Mouse (Mus musculus) yolk sac, embryonic 10.5 days (tissue): ENCODE results near the gene Hdhd3.
"Not testable (repeated sequence)": the region's sequence is repeated elsewhere in the genome, so short reads cannot be mapped to it uniquely, and the experiment has no call there.

ENCODE experiments used
- DNase-seq: peaks from one replicate; pipeline ENCODE4 v3.0.0-alpha.2; 2017; ENCODE audit warnings: low spot score

Gene Hdhd3

DNA sequence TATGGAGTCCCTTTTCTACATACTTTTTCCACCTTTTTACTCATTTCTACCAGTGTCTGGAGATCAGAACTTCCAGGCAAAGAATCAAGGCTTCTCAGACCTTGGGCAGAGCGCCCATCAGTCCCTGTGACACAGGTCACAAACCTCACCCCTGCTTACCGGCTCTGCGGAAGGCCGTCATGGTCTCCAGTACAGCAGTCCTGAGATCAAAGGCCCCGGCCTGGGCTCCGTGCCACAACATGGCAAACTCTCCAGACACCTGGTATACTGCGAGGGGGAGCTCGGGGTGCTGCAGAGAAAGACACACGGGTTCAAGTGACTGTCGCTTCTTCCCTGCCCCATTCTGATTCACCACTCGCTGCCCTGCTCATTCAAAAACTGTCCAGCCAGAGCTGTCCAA, 6.7 kb upstream of the Hdhd3 start:
- no peak for DNase-seq

DNA sequence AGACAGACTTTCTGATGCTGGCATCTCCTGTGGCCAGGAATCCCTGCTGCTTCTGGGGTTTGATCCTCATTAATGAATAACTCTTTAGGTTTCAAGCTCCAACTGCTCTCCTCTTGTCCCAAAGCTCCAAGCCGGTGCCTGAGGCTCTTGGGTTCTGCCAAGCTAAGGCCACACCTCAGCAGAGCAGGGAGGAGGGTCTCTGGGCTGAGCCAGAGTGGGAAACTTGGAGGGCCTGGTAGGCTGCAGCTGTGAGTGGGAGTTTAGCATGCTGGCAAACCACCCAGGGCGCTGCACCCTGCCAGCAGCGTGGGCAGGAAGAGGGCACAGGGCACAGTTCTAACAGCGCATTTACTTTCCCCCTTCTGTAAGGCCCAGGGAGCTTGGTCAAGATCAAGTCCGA, 5.6 kb upstream of the Hdhd3 start:
- no peak for DNase-seq

DNA sequence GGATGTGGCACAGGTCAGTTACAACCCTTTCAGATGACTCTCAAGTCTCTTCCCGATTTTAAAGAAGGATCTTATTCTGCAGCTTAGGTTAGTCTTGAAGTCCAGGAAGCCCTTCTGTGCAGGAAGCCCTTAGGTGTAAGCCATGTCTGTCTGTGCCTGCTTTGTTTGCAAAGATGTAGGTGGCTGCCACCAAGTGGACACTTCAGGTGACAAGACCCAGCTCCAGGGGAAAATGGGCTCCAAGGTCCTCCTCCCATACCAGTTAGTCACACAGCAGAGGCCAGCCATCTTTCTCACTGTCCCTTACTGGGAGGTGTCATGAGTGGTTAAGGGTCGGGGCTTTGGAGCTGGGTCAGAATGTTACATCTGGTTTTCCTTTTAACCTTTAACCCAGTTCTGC, 3.5 kb upstream of the Hdhd3 start:
- peak; percentile 59 for DNase-seq

DNA sequence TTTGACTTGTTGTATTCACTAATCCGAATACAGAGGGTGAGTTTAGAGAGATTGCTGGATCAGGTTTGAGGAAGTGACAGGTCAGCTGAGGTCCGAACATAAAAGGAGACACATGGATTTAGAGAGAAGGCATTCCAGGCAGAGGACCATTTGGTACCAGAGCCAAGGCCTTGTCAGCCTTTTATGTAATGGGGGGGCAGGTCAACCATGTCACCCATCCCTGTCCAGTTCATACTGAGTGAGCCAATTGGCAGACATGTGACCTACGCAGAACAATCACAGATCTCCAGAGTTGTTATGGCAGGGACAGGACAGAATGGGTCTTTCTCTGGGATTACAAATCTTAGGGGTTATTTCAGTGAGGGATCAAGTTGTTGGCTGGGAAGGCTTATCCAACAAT, 2.7 kb upstream of the Hdhd3 start:
- no peak for DNase-seq

DNA sequence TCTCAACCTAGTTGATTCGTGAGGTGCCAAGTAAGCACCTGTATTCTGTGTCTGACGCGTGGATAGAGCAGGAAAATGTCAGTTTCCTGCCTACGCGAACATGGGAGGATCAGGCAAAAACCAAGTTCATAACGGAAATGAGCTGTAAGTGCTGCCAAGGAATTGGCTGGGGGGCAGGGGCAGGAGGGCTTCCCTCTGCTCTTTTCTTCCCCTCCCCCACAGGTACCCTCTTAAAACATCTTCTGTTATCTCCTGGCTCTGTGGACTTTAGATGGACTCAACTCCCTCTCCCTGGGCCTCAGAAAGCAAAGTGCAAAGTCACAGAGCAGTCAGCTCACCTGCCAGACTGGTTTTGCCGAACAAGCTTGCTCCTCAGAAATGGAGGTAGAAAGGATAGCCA, 298 bp downstream of the Hdhd3 start:
- peak; percentile 84 for DNase-seq

DNA sequence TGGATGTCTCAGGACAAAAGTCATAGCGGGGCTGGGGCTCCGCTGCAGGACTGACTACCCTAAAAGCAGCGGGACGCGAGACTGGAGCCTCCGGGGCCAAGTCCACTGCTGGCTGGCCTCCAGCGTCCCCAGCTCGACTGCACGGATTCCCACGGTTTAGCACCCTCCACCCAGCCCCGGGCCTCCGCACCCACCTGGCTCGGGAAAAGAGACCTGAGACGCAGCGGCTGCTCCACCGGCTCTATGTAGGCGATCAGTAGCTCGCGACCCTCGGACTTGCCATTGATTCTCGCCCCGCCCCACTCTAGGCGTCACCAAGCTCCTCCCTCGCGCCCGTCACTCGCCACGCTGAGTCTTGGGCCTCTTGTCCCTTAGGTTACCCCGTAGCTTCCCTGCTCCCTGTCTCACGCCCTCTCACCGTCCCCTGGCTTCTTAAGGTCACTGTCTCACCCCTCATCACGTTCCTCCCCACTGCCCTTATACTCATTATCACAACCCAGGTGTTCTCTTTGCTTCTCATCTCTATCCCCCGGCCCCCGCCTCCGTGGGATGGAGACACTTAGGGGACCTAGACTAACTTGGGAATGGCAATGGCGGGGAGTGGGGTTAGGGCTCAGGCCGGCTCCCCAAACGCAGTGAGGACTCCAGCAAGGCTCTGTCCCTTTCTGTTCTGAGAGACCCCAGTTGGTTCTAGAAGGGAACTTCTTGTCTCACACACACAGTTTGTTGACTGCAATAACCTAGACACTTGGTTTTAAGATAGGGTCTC, 1.1 kb downstream of the Hdhd3 start:
- DNase-seq: peak; percentile 95

DNA sequence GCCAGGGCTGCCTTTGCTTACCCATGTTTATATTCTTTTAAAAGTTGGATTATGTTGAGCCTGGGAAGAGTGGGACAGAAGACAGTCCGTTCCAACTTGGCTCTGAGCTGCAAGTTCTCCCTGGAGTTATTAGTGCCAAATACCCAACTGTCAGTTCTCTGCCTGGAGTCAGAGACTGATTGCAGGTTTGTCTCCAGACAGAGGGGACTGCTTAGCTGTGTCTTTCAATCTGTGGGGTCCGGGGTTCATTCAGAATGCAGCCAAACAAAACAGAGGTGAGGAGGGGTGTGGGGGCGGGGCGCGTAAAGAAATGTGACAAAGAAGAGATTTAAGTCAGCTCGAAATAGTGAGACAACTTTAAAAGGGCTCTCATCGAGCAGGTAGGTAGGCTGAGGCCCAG, 1.7 kb downstream of the Hdhd3 start:
- no peak for DNase-seq

DNA sequence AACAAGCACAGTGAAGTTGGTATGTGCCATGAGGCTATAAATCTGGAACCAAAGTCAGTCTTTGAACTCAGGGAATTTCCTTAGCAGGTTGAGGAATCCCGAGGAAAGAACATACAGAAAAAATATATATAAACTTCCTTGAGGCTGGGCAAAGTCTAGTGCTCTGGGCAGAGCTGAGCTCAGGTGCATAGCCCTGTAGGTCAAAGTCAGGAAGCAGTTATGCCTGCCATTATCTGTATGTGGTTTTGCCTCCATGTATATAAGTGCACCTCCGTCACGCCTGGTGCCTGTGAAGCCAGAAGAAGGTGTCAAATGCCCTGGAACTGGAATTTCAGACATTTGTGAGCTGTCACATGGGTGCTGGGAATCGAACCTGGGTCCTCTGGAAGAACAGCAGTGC, 2.5 kb downstream of the Hdhd3 start:
- DNase-seq: no peak

DNA sequence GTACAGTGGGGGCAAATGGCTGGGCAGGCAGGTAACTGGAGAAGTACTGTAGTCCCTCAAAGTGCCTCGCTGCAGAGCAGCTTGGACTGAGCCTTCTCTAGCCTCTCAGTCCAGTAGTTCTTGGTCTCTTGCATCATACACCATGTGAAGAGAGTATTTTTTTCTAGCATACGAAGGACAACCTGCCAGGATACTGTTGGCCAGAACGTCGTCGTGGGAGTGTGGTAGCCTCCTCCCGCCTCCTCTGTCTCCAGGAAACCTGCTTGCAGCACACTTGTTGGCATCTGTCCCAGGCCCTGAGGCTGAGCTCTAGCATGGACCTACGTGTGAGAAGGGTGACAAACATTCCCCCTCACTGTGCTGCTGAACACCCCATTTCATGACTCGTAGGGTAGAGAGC, 6.5 kb downstream of the Hdhd3 start:
- DNase-seq: no peak

DNA sequence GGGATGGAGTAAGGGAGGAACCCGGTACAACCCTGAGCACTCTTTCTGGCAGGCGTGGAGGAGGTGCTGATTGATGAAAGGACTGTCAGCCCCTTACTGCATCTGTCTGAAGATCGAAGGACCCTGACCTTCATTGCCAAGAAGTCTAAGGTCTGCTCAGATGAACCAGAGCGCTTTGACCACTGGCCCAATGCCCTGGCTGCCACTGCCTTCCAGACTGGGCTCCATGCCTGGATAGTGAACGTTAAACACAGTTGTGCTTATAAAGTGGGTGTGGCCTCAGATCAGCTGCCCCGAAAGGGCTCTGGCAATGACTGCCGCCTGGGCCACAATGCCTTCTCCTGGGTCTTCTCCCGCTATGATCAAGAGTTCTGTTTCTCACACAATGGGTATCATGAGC, 7.3 kb downstream of the Hdhd3 start:
- DNase-seq: no peak

DNA sequence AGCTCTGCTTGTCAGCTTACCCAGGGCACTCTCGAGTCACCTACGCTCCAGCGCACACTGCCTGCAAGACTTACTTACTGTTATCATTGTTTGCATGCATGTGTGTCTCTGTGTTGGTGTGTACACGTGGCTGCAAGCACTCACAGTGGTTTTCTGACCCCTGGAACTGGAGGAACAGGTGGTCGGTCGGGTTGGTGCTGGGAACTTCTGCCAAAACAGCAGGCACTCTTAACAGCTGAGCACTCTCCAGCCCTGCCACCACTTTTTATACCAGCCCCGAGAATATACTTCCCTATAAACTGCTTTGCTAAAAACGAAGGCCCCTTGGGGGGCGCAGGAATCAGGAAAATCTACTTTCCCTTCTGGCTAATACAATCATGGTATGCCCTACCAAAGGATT, 9.0 kb downstream of the Hdhd3 start:
- no peak for DNase-seq

DNA sequence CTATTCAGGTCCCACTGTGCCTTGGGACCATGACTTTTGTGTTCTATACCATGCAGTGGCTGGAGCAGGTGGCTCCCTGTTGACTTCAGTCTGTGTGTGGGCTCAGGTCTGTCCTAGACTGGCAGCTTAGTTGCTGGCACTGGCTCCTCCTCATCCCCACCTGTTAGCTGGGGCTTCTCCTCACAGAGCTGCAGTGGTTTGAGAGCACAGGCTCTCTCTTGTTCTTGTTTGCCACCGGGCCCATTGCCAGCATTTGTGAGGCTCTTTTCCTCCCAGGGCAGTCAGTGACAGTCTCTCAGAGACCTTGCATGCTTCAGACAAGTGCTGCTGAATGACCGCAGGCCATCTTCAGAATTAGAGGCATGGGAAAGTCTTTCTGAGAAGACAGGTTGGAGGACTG, 10.6 kb downstream of the Hdhd3 start:
- no peak for DNase-seq

DNA sequence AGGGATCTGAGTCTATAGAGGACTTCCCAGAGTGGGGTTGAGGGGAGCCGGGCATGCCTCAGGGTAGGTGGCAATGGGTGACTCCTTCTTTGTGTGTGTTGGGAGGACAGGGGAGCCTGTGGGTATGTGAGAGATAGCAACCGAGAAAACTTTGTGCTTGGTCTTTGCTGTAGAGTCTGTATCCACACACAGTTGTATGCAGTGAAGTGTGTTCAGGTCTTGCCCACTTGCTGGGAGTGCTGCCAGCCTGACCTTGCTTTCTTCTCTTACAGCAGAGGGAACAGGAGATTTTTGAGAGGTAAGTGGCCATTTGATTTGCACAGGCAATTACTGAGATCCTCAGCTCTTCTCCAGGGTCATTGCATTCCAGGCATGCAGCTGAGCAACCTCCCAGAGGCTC, 15.4 kb downstream of the Hdhd3 start:
- DNase-seq: no peak

DNA sequence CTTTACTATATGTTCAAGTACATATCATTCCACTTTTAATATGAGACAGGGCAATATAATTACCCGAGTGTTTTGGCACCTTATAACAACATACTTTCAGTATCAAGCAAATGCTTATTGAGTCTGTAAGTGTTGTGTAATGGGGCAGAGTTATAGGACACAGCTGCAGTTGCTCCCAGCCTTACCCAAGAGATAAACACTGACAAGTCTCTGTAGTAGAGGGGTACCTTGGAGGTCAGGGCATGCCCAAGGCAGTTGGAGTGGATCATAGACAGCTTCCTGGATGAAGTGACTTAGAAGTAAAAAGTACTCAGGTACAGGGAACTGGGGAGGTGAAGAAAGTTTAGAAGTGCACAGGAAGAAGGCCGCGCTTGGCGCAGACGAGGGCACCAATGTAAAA, 16.1 kb downstream of the Hdhd3 start:
- no peak for DNase-seq

DNA sequence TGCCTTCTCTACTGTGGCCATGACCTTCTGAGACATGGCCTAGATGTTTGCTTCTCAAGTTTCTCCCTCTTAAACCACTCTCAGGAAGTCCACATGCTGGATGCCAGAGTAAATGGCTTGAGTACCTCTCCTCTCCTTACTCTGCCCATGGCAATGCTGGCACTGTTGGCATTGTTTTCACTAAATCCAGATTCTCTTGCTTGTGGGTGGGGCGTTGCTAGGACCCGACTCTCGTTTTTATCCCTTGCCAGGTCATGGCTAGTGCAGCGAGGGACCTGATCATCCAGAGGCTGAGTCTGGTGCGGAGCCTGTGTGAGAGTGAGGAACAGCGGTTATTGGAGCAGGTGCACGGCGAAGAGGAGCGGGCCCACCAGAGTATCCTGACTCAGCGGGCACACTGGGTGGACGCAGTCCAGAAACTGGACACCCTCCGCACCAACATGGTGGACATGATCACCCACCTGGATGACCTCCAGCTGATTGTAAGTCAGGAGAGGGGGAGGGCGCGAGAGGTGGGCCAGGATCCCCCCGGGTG, 17.0 kb downstream of the Hdhd3 start:
- no peak for DNase-seq

DNA sequence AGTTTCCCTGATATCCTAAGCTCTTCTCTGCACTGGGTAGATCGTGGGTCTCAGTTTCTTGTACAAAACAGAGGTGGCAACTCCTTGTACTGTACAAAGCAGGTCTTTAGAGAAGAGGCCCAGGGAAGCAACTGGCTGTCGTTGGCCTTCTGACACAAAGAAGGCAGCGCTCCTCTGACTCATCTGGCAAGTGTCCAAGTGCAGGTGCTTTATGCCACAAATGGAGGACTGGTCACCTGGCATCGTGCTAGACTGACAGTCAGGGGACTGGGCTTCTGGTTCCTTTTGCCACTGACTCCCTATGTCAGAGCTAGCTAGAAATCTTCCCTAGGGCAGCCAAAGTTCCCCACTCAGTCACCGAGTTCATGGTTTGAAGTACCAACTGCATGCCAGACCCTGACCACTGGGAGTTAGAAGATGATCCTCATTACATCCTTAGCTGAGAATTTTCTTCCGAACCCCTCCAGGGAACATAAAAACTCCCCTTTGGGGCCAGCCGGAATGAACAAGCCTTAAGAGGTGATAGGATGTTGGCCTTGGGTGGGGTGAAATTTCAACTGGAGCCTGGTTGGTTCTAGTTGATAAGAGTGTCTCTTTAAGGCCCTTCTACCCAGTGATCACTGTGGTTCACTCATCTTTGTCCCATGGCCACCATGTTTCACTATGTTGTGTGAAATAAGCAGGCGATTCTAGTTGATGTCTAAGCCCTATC, 17.7 kb downstream of the Hdhd3 start:
- no peak for DNase-seq

DNA sequence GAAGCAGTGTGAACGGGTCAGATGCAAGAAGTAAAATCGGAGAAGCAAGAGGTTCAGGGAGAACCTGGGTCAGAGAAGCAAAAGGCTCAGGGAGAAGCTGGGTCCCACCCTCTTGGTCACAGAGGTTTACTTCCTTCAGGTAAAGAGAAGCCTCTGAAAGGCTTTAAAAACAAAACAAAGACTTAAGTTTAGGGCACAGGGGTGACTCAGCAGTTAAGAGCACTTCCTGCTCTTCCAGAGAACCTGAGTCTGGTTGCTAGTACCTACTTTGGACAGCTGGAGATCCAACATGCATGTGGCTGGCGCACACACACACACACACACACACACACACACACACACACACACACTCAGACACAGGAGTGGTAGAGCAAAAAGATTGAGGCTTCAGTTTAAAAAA, 18.3 kb downstream of the Hdhd3 start:
- DNase-seq: no peak

DNA sequence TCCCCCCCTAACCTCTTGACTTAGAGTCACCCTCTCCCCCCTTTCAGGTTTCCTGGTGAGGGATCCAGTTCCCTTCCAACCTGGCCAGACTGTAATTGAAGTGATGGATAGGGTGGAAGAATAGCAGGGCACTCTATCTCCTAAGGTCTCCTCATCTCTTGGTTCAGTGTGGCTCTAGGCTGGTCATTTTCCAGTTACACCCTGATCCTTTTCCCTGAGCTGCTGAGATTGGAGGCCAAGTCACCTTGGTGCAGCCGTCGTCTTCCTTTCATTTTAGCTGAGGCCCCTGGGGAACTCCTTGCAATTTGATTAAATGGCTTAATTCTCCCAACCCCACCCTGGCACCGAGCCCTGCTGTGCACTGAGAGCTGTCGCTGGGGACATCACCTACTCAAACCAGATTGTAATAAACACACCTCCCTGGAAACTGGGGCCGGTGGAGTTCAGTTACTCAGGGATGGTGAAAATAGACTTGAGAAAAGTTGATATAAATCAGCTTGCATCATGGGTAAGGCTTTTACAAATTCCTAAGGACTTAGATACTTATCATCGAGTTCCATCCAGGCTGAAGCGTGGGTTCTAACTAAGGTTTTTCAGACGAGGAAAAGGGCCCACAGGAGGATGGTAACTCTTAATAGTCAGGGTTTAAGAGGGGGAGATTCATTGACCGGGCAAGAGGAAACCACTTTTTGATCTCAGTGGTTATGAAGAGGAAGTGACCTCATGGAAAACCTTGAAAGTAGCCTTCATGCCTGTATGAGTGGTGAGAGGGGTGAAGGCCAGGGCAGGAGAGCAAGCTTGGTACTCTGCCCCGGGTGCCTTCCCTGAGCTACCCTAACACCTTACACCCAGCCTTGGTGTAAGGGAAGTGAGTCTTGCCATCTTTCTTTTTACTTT, 22.3 kb downstream of the Hdhd3 start:
- no peak for DNase-seq

DNA sequence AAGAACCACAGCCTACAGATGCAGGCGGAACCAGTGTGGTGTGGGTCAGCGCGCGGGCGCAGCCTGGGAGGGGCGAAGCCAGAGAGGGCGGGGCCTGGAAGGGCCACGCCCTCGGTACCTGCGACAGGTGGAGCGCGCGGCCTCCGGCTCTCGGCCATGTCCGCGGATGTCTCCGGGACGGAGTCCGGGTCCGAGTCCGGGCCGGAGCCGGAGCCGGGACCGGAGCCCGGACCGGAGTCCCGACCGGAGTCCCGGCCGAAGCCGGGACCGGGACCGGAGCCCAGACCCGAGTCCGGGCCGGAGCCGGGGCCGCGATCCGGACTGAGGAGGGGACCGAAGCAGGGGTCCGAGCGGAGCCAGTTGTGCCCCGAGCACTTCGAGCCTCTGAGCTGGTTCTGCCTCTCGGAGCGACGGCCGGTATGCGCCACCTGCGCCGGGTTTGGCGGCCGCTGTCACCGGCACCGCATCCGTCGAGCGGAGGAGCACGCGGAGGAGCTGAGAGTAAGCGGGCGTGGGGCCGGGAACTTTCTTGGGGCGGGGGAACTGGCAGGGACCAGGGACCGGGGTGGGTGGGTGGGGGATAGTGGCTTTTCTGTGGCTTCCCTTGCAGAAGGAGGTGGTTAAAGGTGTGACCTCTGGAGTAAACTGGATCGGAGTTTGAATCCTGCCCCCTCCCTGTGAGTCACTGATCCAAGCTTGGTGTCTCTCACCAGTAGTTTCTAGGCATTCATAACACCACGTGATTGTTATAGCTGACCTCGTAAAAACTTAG, 23.1 kb downstream of the Hdhd3 start, which contains the start of gene Bspry:
Bspry (plus strand) TSS at position 117 of the 772 bp plus-strand sequence.
- peak; percentile 86 for DNase-seq

DNA sequence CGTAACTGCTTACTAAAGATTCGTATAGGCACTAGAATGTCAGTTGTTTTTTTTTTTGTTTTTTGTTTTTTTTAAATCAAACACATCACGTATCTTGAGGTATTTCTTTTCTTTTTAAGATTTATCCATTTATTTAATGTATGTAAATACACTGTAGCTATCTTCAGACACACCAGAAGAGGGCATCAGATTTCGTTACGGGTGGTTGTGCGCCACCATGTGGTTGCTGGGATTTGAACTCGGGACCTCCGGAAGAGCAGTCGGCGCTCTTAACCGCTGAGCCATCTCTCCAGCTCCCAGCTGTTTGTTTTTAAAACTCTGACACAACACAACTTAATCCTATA, 23.7 kb downstream of the Hdhd3 start:
- DNase-seq: not testable (repeated sequence)

DNA sequence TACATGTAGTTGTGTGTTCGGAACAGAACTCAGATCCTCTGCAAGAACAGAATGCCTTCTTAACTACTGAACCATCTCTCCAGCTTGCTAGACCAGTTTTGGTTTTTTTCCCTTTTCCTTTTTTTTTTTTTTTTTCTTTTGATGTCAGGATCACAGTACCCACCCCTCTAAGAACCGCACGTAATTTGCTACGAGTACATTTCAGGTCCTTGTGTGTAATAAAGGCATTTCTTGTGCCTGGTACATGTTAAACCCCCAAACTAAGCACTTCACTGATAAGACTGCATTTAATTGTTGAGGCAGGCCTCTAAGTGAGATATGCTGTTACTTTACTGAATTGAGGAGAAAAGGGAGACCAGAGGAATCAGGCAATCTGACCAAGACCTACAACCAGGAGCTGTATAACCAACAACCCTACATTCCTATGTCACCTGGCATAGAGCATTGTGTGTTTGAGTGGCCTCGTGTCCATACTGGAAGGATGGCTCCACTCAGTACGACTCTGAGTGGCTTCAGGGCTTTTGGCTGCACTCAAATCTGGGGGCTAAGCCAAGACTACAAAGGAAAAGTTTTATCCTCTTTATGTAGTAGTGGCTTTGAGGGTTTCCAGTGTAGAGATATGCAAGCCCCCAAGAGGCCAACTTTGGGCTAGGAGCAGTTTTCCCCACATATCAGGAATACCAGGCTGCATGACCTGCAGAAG, 25.6 kb downstream of the Hdhd3 start:
- no peak for DNase-seq
